Mouse (Mus musculus) heart, adult 18-20 months (tissue): ENCODE measurements around the gene Agr3. TPM values are rescaled to one million over a fixed set of nuclear protein-coding genes. Genes with fewer than 3 reads are reported as not detected.

Experiments
- DNase-seq, 2 experiments: peaks; one replicate each; pipeline ENCODE4 v3.0.0; 2021 to 2022; ENCODE audit warnings: mixed read lengths in 1 of 2
- total RNA-seq, 2 experiments: library from RNA; stranded (reverse); gene quantifications; 2 replicates each; pipeline ENCODE4 v1.2.3; 2021

Agr3 gene
- total RNA-seq, 2 experiments from 2014 or later: 0.49 TPM; not detected in 1

GRCm38 (mm10) chr12:35983472-35983871 is 58.1 kb downstream of the Agr3 start:
- peak in 1 of 2 experiments; percentile 6 for DNase-seq

DNA sequence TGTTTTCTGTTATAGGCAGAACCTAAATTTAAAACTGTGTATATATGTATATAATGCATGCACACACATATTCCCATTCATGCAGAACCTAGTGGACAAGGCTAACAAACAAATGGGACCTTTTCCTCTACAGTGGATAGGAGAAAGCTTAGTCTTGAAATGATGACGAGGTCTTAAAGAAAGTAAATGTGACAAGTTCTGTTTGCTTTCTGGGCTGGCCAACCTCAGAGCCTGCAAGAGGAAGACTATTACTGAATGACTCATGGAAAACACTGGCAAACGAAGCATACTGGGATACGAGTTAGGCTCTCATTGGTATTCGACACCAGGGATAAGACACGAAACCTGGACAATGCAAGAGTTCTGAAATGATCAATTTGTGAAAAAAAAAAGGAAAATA is 59.3 kb downstream of the Agr3 start:
- DNase-seq: no peak

DNA sequence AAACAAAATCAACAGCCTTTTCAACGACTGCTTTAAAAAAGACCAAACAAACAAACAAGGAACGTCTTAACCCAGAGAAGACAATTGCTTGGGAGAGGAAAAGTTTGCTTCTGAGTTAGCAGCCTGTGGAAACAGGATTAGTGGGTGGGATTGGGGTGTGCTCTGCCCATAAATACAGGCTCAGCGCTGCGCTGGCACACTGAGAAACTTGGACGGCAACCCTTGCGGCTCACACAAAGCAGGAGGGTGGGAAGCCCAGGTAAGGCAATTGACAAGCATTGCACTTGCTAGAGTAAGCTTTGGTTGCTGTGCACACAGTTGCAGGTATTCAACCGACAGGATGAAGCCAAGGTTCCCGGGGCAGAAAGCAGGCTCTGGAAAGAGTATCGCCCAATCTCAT is 67.3 kb downstream of the Agr3 start, which contains the start of gene Agr2:
Agr2 (plus strand) TSS at position 197 of the 400 bp plus-strand sequence.
- DNase-seq: no peak

DNA sequence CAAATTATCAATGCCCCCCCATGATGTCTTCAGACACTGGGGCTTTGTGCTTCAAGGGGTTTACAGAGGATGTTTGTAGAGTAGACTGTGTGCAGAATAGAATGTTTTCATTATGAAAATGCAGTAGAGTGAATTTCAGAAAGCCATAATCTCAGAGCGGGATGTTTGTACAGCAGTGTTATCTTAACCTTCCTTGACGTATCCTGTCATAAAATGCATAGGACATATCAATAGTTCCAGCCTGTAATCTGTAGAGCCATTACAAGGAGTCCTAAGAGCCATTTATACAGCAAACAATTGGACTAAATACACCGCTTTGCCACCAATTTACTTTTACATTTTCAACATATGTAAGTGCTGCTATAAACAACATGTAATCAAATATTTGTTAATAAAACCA is 68.2 kb downstream of the Agr3 start:
- DNase-seq: no peak

- DNase-seq: no peak
Observed at GRCm38 (mm10) chr12:35994098-35994497, 68.7 kb downstream of the Agr3 start.

DNA sequence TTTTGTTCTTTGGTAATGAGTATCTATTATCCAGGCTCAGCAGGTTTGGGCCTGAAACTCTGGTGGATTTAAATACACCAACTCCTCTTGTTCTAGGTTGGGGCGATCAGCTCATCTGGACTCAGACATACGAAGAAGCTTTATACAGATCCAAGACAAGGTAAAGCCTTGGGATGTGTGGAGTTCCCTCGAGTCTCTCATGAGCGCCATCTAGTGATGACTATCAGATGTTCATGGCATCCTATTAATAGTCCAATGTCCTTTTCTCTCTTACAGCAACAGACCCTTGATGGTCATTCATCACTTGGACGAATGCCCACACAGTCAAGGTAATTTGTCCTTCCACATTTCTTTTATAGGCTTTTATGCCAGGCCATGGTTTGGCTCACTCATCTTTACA is 70.4 kb downstream of the Agr3 start:
- peak; percentile 36 to 63 for DNase-seq

Other genes with a start within 250 kb of the Agr3 start
- gene Agr2, start 67.3 kb downstream of the Agr3 start, total RNA-seq: 1 to 10 TPM in 1 of 2 experiments, not detected in 1; 1.3 TPM
- 10 to 100 TPM; 34.9 to 46.1 TPM for gene Tspan13, start 116.9 kb downstream of the Agr3 start, total RNA-seq
- 10 to 100 TPM; 12.7 to 14.6 TPM for gene Ankmy2, start 231.5 kb downstream of the Agr3 start, total RNA-seq
- 100 to 1,000 TPM; 192 to 199 TPM for gene Bzw2, start 232.5 kb downstream of the Agr3 start, total RNA-seq